Mouse (Mus musculus) forebrain, embryonic 11.5 days (tissue): ENCODE measurements around the gene Apex2. TPM values are rescaled to one million over a fixed set of nuclear protein-coding genes. Genes with fewer than 3 reads are reported as not detected.
"Not testable (repeated sequence)": the region's sequence is repeated elsewhere in the genome, so short reads cannot be mapped to it uniquely, and the experiment has no call there.

Experiments used
- ATAC-seq: fragments of 200-750 bp; cut with Nextera tagmentation; replicated peaks from 2 replicates; pipeline ENCODE4 v1.8.0; 2017; ENCODE audit warnings: moderate TSS enrichment; ENCODE audit not compliant: low FRiP score
- DNase-seq: peaks from one replicate; pipeline ENCODE4 v3.0.0-alpha.2; 2017; ENCODE audit warnings: low spot score
- H3K27ac ChIP-seq: fragments of 300-500 bp; sonication (generic); 2 replicates; pipeline ENCODE4 v1.5.1; 2014; ENCODE audit warnings: low read depth, low read length
- H3K27me3 ChIP-seq: fragments of 300-500 bp; sonication (generic); 2 replicates; pipeline ENCODE4 v1.6.1; 2014; ENCODE audit warnings: mild to moderate bottlenecking, low read length, mixed read lengths; ENCODE audit not compliant: control insufficient read depth, insufficient read depth
- H3K36me3 ChIP-seq: fragments of 300-500 bp; sonication (generic); 2 replicates; pipeline ENCODE4 v1.6.1; 2014; ENCODE audit warnings: mild to moderate bottlenecking, low read length, moderate library complexity, mixed read lengths; ENCODE audit not compliant: control insufficient read depth, insufficient read depth
- H3K4me1 ChIP-seq: fragments of 300-500 bp; sonication (generic); replicated peaks from 2 replicates; pipeline ENCODE4 v1.6.1; 2014; ENCODE audit warnings: low read length, mixed read lengths; ENCODE audit not compliant: control insufficient read depth, insufficient read depth
- H3K4me2 ChIP-seq: fragments of 300-500 bp; sonication (generic); 2 replicates; pipeline ENCODE4 v1.6.1; 2014; ENCODE audit warnings: low read depth, mild to moderate bottlenecking, low read length, moderate library complexity, mixed read lengths; ENCODE audit not compliant: severe bottlenecking
- H3K4me3 ChIP-seq: fragments of 300-500 bp; sonication (generic); 2 replicates; pipeline ENCODE4 v1.5.1; 2014; ENCODE audit warnings: low read depth, low read length
- H3K9ac ChIP-seq: fragments of 300-500 bp; sonication (generic); 2 replicates; pipeline ENCODE4 v1.6.1; 2014; ENCODE audit warnings: low read length
- H3K9me3 ChIP-seq: fragments of 300-500 bp; sonication (generic); 2 replicates; pipeline ENCODE4 v1.6.1; 2016; ENCODE audit warnings: low read length, mixed read lengths; ENCODE audit not compliant: control insufficient read depth
- WGBS: fragments of 180-500 bp; shearing (Covaris S2); extraction: QIAGEN DNeasy Blood & Tissue Kit; methylation state at CpG from one replicate; pipeline ENCODE4 v1.1.7; 2014; 5-methylcytosine and 5-hydroxymethylcytosine counted together
- polyA plus RNA-seq: library from polyadenylated mRNA; unstranded; fragments of >200 nt; fragmentation: Nextera tagmentation; extraction: Ambion mirVana; gene quantifications from 2 replicates; pipeline ENCODE4 v1.2.1, GENCODE M21; 2014

Gene Apex2
- polyA plus RNA-seq, 1 experiment from 2014 or later = 25.0 TPM

- no peaks in the 10 kb centered on the region for H3K36me3 ChIP-seq
- no peaks in the 10 kb centered on the region for H3K27me3 ChIP-seq
- no peaks in the 10 kb centered on the region for H3K4me1 ChIP-seq
- ATAC-seq (no peak), DNase-seq (no peak)
- no peak overlapping the region for H3K9ac ChIP-seq
- H3K27ac ChIP-seq = no peak overlapping the region
- no peak overlapping the region for H3K4me2 ChIP-seq
- no peaks in the 10 kb centered on the region for H3K9me3 ChIP-seq
- H3K4me3 ChIP-seq = no peak overlapping the region
Measured at GRCm38 (mm10) chrX:150516015-150516414, 73.7 kb downstream of the Apex2 start.

DNA sequence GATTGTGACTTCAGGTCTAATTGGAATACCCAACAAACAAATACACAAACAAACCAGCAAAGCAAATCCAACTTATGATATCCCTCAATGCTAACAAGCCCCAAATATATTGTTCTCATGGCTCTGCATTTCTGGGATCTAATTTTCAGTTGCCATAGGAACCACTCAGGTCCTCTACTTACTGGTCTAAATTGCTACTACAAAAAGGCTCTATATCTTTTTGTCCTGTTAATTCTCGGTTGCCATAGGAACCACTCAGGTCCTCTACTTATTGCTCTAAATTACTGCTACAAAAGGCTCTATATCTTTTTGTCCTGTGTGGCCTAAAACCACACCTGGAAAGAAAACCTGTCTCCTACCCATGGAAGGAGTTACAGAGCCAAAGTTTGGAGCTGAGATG lies 75.5 kb downstream of the Apex2 start:
- Histone ChIP-seq H3K4me1 (no peaks in the 10 kb centered on the region), H3K9ac (no peak overlapping the region), H3K4me3 (no peak overlapping the region), H3K27me3 (no peaks in the 10 kb centered on the region), H3K4me2 (no peak overlapping the region), H3K27ac (no peak overlapping the region), H3K36me3 (no peaks in the 10 kb centered on the region), H3K9me3 (no peaks in the 10 kb centered on the region)
- no peak for DNase-seq
- WGBS = 71% methylated on average over 1 of the region's 1 CpGs
- no peak for ATAC-seq

- H3K4me2 ChIP-seq = no peak overlapping the region
- no peak overlapping the region for H3K4me3 ChIP-seq
- WGBS = 71% methylated on average over 6 of the region's 6 CpGs
- no peak for DNase-seq
- H3K4me1 ChIP-seq = no peaks in the 10 kb centered on the region
- H3K27me3 ChIP-seq = no peaks in the 10 kb centered on the region
- no peak overlapping the region for H3K9ac ChIP-seq
- no peak overlapping the region for H3K27ac ChIP-seq
- H3K36me3 ChIP-seq = no peaks in the 10 kb centered on the region
- 0 out of 2 replicates have a peak, but pooled peaks have one; percentile 36 for ATAC-seq
- no peaks in the 10 kb centered on the region for H3K9me3 ChIP-seq
Measured at GRCm38 (mm10) chrX:150511274-150511673, 78.4 kb downstream of the Apex2 start.

DNA sequence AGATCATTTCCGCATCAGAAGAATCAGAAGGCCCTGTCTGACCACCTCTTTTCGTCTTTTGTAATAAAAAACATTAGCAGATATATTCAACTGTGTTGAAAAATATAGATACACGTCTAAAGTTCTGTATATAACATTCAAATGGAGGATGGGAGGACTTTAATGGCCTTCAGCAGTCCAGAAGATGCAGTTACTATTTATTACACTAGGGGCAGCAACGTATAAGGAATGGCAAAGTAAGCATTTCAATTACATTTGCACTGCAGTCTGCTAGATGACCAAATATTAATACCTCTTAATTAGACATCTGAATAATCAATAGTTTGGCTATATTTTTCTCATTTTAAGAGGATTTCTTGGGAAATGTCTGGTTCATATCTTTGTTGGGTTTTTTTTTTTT lies 79.0 kb downstream of the Apex2 start:
- H3K4me2 ChIP-seq = no peak overlapping the region
- no peaks in the 10 kb centered on the region for H3K9me3 ChIP-seq
- no peak for ATAC-seq
- no peak for DNase-seq
- H3K4me1 ChIP-seq = no peaks in the 10 kb centered on the region
- no peak overlapping the region for H3K9ac ChIP-seq
- no peak overlapping the region for H3K4me3 ChIP-seq
- WGBS = 52% methylated on average over 4 of the region's 4 CpGs
- H3K36me3 ChIP-seq = no peaks in the 10 kb centered on the region
- no peaks in the 10 kb centered on the region for H3K27me3 ChIP-seq
- H3K27ac ChIP-seq = no peak overlapping the region

- DNase-seq (no peak), ATAC-seq (no peak)
- Histone ChIP-seq H3K27me3 (no peaks in the 10 kb centered on the region), H3K4me2 (no peak overlapping the region), H3K9me3 (no peaks in the 10 kb centered on the region), H3K4me3 (no peak overlapping the region), H3K9ac (no peak overlapping the region), H3K36me3 (no peaks in the 10 kb centered on the region), H3K4me1 (no peaks in the 10 kb centered on the region), H3K27ac (no peak overlapping the region)
- WGBS = 78% methylated on average over 6 of the region's 6 CpGs
Measured at GRCm38 (mm10) chrX:150508696-150509095, 81.0 kb downstream of the Apex2 start.

DNA sequence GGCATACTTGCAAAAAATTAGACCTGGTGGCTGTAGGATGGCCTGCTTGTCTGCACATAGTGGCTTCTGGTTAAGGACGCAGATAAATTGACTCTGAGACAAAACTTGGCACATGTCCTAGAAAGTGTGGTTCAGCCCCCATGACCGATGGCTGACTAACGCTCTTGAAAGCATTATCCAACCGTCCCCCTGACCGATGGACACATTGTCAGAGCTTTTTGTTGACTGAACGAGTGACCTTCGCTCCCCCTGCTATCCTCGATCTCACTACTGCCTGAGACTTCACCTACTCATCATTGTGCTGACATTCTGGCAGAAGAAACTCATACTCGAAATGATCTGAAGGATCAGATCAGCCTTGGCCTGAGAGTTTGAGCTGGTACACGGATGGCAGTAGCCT lies 101.9 kb downstream of the Apex2 start:
- H3K27ac ChIP-seq, H3K4me2 ChIP-seq, H3K36me3 ChIP-seq, H3K9ac ChIP-seq, H3K4me3 ChIP-seq, H3K27me3 ChIP-seq, H3K9me3 ChIP-seq, H3K4me1 ChIP-seq, ATAC-seq, DNase-seq: not testable (repeated sequence)
- 100% methylated on average over 1 of the region's 10 CpGs for WGBS

GRCm38 (mm10) chrX:150486314-150487030 lies 103.2 kb downstream of the Apex2 start:
- 68% methylated on average over 5 of the region's 22 CpGs for WGBS
- not testable (repeated sequence) for H3K27me3 ChIP-seq, H3K4me3 ChIP-seq, H3K9me3 ChIP-seq, H3K4me1 ChIP-seq, H3K4me2 ChIP-seq, H3K27ac ChIP-seq, H3K36me3 ChIP-seq, DNase-seq, ATAC-seq, H3K9ac ChIP-seq

DNA sequence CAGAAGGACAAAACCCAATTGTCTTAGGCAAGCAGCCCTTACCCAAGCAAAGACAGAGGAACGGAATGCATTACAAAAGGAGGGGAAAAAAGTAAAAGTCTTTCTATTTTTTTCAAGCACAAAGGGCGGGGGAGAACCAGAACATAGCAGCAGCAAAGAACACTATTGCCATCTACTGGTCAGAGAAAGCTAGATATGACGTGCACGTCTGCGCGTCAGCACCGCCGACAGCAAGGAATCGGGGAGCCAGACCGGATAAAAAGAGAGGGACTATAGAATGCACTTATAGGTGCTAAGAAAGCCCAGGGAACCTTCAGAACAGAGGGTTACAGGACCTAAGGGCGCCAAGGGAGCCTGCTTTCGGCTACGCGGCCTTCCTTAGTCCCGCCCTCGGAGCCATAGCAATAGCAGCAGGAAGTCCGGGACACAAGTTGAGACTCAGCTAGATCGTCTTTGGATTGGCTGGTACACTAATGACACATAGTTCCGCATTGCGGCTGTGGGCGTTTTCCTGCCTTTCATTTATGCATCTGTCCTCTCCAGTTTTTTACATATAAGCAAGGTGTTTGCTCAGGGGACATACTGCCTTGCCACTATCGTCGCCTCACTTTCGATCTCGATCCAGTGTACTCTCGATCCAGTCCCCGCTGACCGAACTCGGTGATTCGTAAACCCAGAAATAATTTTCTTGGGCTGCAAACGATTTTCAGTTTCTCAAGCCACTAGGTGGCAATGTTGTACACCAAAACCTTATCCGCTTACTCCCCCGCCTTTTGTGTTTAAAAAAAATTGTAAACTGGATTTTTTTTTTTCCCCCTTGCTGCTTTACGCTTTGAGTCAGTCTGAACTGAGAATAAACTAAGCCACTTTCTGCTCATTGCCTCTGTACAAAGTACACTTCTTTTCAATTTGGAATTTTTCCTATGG lies 111.6 kb downstream of the Apex2 start:
- DNase-seq = peak; percentile 83
- Histone ChIP-seq H3K27ac (peak overlapping the region; percentile 62), H3K27me3 (no peaks in the 10 kb centered on the region), H3K4me2 (peak overlapping the region; percentile 15; the same call in 1 of the 2 replicates), H3K4me3 (peak overlapping the region; percentile 38), H3K9ac (peak overlapping the region; percentile 56), H3K4me1 (no peaks in the 10 kb centered on the region), H3K36me3 (no peaks in the 10 kb centered on the region), H3K9me3 (no peaks in the 10 kb centered on the region)
- WGBS = 1% methylated on average over 34 of the region's 34 CpGs
- ATAC-seq = peak; percentile 96
